Mouse (Mus musculus): Measurements from ENCODE around the gene Plppr3.

Plppr3 gene

DNA sequence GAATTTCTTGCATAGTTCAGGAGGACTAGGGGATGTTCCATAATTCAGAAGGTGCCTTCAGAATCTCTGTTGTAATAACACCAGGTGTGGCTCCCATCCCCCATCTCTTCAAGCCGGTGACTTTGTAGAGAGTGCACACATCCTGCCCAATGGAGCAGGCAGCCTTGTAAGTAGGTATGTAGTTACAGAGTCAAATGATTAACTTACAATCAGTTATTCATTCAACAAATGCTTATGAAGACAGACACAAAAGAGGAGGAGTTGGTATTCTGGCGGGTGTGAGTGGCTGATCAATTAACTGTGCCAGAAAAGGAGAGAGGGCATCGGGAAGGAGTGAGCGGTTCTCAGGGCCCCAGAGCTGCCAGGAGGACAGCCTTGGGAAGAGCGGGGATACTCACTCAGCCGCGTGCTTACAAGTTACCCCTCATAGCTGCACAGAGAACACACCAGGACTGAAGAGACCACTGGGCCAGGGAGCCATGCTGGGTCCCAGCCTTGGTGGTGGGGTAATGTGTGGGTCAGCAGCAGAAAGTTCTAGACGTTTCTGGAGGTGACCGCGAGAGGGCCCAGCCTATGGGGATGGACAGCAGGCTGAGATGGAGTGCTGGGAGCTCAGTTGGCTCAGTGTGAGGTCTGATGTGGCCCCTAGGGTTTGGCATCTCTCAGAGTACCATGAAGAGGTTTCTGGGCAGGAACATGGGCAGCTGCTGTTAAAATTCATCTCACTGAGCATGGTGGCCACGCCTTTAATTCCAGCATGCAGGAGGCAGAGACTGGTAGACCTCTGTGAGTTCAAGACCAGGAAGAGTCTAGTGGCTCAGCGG lies 58.6 kb downstream of the Plppr3 start:
- DNase-seq: peak; percentile 75

DNA sequence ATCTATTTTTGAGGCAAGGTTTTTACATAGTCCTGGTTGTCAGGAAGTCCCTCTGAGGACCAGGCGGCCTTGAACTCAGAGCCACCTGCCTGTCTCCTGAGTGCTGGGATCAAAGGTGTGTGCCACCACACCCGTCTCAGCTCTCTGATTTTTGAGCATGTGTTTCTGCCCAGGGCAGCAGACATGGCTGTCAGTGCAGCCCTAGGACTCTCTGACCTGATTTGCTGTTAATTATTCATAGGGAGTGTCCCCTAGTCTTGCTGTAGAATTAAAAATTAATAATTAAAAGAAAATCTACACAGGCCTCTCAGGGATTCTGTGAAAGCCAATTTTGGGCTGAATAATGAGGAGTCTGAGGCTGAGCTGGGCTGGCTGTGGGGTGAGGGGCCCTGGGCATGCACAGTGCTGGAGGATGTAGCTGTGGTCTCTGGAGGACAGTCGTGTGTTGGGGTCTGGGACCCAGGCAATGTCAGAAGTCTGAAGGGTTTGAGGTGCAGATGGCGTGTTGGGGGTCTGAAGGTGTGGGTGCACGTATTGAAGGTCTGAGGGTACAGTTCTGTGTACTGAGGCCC lies 60.1 kb downstream of the Plppr3 start:
- peak; percentile 56 for DNase-seq

DNA sequence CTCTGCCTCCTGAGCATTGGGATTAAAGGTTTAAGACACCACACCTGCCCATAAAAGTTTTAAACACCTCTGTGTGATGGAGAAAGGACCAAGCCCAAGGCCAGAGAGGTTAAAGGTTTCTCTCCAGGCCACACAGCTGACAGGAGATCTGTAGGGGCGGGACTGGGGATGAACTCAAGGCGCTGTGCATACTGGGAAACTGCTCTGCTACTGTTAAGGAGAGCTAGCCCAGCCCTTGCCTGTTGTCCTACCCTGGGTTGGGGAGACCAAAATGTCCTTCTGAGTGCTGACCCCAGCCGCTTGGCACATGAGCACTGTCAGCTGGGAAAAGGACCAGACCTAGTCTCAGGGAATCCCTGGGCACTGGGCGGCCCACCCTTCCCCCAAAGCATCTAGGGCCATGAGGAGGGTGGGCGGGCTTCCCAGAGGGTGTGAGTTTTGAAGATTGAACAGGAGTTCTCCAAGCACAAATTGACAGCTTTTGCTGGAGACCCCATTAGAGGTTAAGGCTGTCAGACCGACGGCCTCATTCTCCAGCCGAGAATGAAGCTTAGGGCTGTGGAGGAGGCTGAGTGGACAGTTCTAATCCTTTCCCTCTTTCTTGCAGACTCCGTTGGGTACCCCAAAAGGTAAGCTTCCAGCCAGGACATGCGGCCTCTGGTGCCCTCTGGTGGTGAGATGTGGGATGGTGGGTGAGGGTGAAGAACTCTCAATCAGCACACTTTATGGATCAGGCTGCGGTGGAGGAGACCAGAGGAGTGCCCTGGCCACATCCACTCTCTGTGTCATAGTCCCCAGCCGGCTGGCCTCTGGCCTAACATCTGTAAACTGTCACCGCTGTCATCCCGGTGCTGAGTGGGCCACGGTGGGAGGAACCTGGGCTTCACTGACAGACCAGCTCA lies 62.4 kb downstream of the Plppr3 start:
- peak; percentile 92 for DNase-seq

Data from kidney, postnatal 10 days (tissue).